Mouse (Mus musculus) adipocyte (in vitro differentiated cells): ENCODE measurements around the gene Slc38a7.
"Not testable (repeated sequence)": the region's sequence is repeated elsewhere in the genome, so short reads cannot be mapped to it uniquely, and the experiment has no call there.

Experiments
- DNase-seq: peaks from one replicate; pipeline ENCODE4 v3.0.0-alpha.2; 2016; ENCODE audit warnings: low spot score

The Slc38a7 gene

GRCm38 (mm10) chr8:95850326-95850725, 3.0 kb downstream of the Slc38a7 start:
- DNase-seq, result no peak

GRCm38 (mm10) chr8:95848734-95849464, 4.4 kb downstream of the Slc38a7 start:
- DNase-seq, result no peak

- DNase-seq, result no peak
Observed at GRCm38 (mm10) chr8:95848061-95848551, 5.2 kb downstream of the Slc38a7 start.

GRCm38 (mm10) chr8:95845026-95845425, 8.3 kb downstream of the Slc38a7 start:
- DNase-seq, result no peak

GRCm38 (mm10) chr8:95843968-95844367, 9.4 kb downstream of the Slc38a7 start:
- no peak for DNase-seq

- no peak for DNase-seq
Observed at GRCm38 (mm10) chr8:95841436-95841835, 11.9 kb downstream of the Slc38a7 start.

GRCm38 (mm10) chr8:95839289-95839688, 14.1 kb downstream of the Slc38a7 start:
- DNase-seq, result no peak

GRCm38 (mm10) chr8:95837266-95837665, 16.1 kb downstream of the Slc38a7 start:
- no peak for DNase-seq

GRCm38 (mm10) chr8:95835891-95836290, 17.4 kb downstream of the Slc38a7 start:
- no peak for DNase-seq

- DNase-seq, result no peak
Observed at GRCm38 (mm10) chr8:95833435-95833984, 19.8 kb downstream of the Slc38a7 start.

- DNase-seq, result peak; percentile 91
Observed at GRCm38 (mm10) chr8:95832603-95833434, 20.5 kb downstream of the Slc38a7 start.

- DNase-seq, result no peak
Observed at GRCm38 (mm10) chr8:95830144-95830543, 23.2 kb downstream of the Slc38a7 start.

GRCm38 (mm10) chr8:95825162-95825561, 28.2 kb downstream of the Slc38a7 start, which contains the start of gene Sap18b:
Gene Sap18b, plus strand, starts transcription at chr8:95825346.
- not testable (repeated sequence) for DNase-seq

- DNase-seq, result no peak
Observed at GRCm38 (mm10) chr8:95822699-95823098, 30.6 kb downstream of the Slc38a7 start.

GRCm38 (mm10) chr8:95822096-95822495, 31.2 kb downstream of the Slc38a7 start:
- no peak for DNase-seq

GRCm38 (mm10) chr8:95821266-95821665, 32.1 kb downstream of the Slc38a7 start:
- DNase-seq, result no peak

- no peak for DNase-seq
Observed at GRCm38 (mm10) chr8:95818211-95818610, 35.1 kb downstream of the Slc38a7 start.

GRCm38 (mm10) chr8:95817597-95817996, 35.7 kb downstream of the Slc38a7 start:
- DNase-seq, result no peak

- DNase-seq, result no peak
Observed at GRCm38 (mm10) chr8:95816044-95816708, 37.2 kb downstream of the Slc38a7 start.

- DNase-seq, result no peak
Observed at GRCm38 (mm10) chr8:95810184-95810591, 43.2 kb downstream of the Slc38a7 start.

- no peak for DNase-seq
Observed at GRCm38 (mm10) chr8:95809116-95809515, 44.2 kb downstream of the Slc38a7 start.

- no peak for DNase-seq
Observed at GRCm38 (mm10) chr8:95808631-95809030, 44.7 kb downstream of the Slc38a7 start.
